Mouse (Mus musculus) testis, adult 2 months (tissue): ENCODE results near the gene Ell3. TPM values are rescaled to one million over a fixed set of nuclear protein-coding genes. Genes with fewer than 3 reads are reported as not detected.
"Not testable (repeated sequence)": the region's sequence is repeated elsewhere in the genome, so short reads cannot be mapped to it uniquely, and the experiment has no call there.

ENCODE experiments used
- H3K27ac ChIP-seq: fragments of 200-500 bp; 2 replicates; pipeline ENCODE4 v1.5.1; 2012; ENCODE audit warnings: low read depth, low read length; ENCODE audit not compliant: control insufficient read depth, insufficient read depth
- H3K27me3 ChIP-seq: fragments of 200-500 bp; 2 replicates; pipeline ENCODE4 v1.6.1; 2012; ENCODE audit warnings: mild to moderate bottlenecking, low read length, moderate library complexity; ENCODE audit not compliant: control insufficient read depth, insufficient read depth
- H3K36me3 ChIP-seq: fragments of 200-500 bp; 2 replicates; pipeline ENCODE4 v1.6.1; 2012; ENCODE audit warnings: mild to moderate bottlenecking, low read length; ENCODE audit not compliant: control insufficient read depth, insufficient read depth
- H3K4me1 ChIP-seq: fragments of 200-500 bp; 2 replicates; pipeline ENCODE4 v1.6.1; 2012; ENCODE audit warnings: low read length; ENCODE audit not compliant: control insufficient read depth, insufficient read depth
- H3K4me3 ChIP-seq: fragments of 200-500 bp; 2 replicates; pipeline ENCODE4 v1.5.1; 2012; ENCODE audit warnings: low read depth, mild to moderate bottlenecking, low read length, moderate library complexity, mixed read lengths; ENCODE audit not compliant: control insufficient read depth
- CTCF ChIP-seq: fragments of 200-500 bp; IDR thresholded peaks from 2 replicates; pipeline ENCODE4 v1.5.1; 2012; ENCODE audit warnings: low read depth, mild to moderate bottlenecking, inconsistent platforms, low read length, moderate library complexity; ENCODE audit not compliant: control insufficient read depth, insufficient read depth, insufficient replicate concordance
- POLR2A ChIP-seq: fragments of 200-500 bp; IDR thresholded peaks from 2 replicates; pipeline ENCODE4 v1.6.1; 2012; ENCODE audit warnings: low read depth, mild to moderate bottlenecking, inconsistent platforms, low read length, moderate library complexity; ENCODE audit not compliant: control insufficient read depth
- polyA plus RNA-seq: library from polyadenylated mRNA; depleted of rRNA; stranded (reverse); fragments of >200 nt; gene quantifications from 2 replicates; pipeline ENCODE4 v1.2.3, GENCODE M21; 2012; rRNA removed

The Ell3 gene
- polyA plus RNA-seq = 4.9 and 5.8 TPM in 2 replicates

- Histone ChIP-seq H3K27me3 (no peaks in the 10 kb centered on the region), H3K27ac (no peak within 1 kb of the TSS), H3K36me3 (no peaks in the 10 kb centered on the region), H3K4me3 (no peak within 1 kb of the TSS), H3K4me1 (peaks cover 12% of the 10 kb centered on the region)
- TF ChIP-seq CTCF (no peak), POLR2A (no peak)
Measured at GRCm38 (mm10) chr2:121444178-121444577, at the start of gene Ell3. Gene Ell3 (minus strand): TSS chr2:121444278.

- H3K4me1 ChIP-seq, H3K36me3 ChIP-seq, H3K27ac ChIP-seq, H3K27me3 ChIP-seq, H3K4me3 ChIP-seq: not testable (repeated sequence)
Measured at GRCm38 (mm10) chr2:121484403-121484802, 40.3 kb upstream of the Ell3 start.

GRCm38 (mm10) chr2:121483576-121483975, 39.5 kb upstream of the Ell3 start:
- Histone ChIP-seq H3K27ac (no peak overlapping the region), H3K4me3 (no peak overlapping the region), H3K4me1 (peaks cover 2% of the 10 kb centered on the region; the same call in 1 of the 2 replicates), H3K27me3 (no peaks in the 10 kb centered on the region), H3K36me3 (no peaks in the 10 kb centered on the region)
- TF ChIP-seq POLR2A = no peak
- TF ChIP-seq CTCF = no peak

- not testable (repeated sequence) for H3K4me3 ChIP-seq, H3K27ac ChIP-seq, H3K27me3 ChIP-seq, H3K36me3 ChIP-seq, H3K4me1 ChIP-seq
Measured at GRCm38 (mm10) chr2:121480916-121481315, 36.8 kb upstream of the Ell3 start.

GRCm38 (mm10) chr2:121480498-121480897, 36.4 kb upstream of the Ell3 start:
- Histone ChIP-seq H3K27me3 (no peaks in the 10 kb centered on the region), H3K4me1 (peaks cover 2% of the 10 kb centered on the region; the same call in 1 of the 2 replicates), H3K4me3 (no peak overlapping the region), H3K36me3 (no peaks in the 10 kb centered on the region), H3K27ac (no peak overlapping the region)
- TF ChIP-seq CTCF = peak; percentile 55; the same call in 1 of the 2 replicates
- TF ChIP-seq POLR2A = no peak

- no peak overlapping the region for H3K4me3 ChIP-seq
- H3K36me3 ChIP-seq = no peaks in the 10 kb centered on the region
- peaks cover 2% of the 10 kb centered on the region; the same call in 1 of the 2 replicates for H3K4me1 ChIP-seq
- H3K27me3 ChIP-seq = no peaks in the 10 kb centered on the region
- TF ChIP-seq CTCF (no peak), POLR2A (no peak)
- H3K27ac ChIP-seq = no peak overlapping the region
Measured at GRCm38 (mm10) chr2:121477491-121478266, 33.6 kb upstream of the Ell3 start.

- not testable (repeated sequence) for H3K4me3 ChIP-seq, H3K4me1 ChIP-seq, H3K36me3 ChIP-seq, H3K27me3 ChIP-seq, H3K27ac ChIP-seq
Measured at GRCm38 (mm10) chr2:121475306-121475705, 31.2 kb upstream of the Ell3 start.

GRCm38 (mm10) chr2:121474180-121474535, 30.1 kb upstream of the Ell3 start:
- H3K27ac ChIP-seq = peak overlapping the region; percentile 93
- TF ChIP-seq CTCF (no peak), POLR2A (no peak)
- H3K27me3 ChIP-seq = no peaks in the 10 kb centered on the region
- no peaks in the 10 kb centered on the region for H3K4me1 ChIP-seq
- H3K36me3 ChIP-seq = no peaks in the 10 kb centered on the region
- H3K4me3 ChIP-seq = peak overlapping the region; percentile 96
